Mouse (Mus musculus): ENCODE results near the gene Tmeff1.
A peak's percentile ranks its signal among the peaks of the same experiment; 100 is the strongest.

The Tmeff1 gene

DNA sequence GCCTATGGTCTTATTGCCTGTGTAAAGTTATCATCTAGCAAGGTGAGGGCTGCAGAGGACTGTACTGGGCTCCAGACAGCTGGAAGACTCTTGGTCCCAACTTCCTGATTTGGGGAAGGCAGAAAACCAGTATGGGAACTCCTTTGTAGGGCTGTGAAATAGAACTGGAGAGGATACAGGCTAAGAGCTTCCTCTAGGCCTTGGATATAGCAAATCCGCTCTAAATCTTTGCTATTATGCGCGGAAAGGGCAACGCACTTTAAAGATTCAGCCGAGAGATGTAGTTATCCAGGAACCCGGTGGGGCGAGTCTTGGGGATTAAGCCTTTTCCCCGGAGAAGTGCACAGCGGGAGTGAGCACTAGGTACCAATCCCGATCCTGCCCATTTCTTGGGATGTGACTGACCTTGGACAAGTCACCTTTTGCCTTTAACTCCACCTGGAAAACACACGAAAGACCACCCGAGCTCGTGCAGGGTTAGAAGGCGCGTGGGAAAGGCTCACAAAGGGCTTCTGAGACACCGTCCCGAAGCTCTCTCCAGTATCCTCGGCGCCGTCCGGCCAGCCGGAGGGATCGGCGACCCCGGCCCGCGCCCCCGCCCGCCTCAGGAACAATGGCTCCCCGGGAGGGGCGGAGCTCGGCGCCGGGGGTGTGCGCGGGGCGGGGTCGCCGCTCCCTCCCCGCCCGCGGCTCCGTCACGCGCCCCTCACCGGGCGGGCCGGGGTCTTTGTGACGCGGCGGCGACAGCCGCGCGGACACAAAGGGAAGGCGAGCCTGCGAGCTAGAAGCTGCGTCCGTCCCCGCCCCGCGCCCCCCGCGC, at the start of gene Tmeff1:
Gene Tmeff1 (plus strand): TSS at position 754 of the 820 bp plus-strand sequence.
- DNase-seq (ENCODE audit: low spot score in 2 of 2): no peak

DNA sequence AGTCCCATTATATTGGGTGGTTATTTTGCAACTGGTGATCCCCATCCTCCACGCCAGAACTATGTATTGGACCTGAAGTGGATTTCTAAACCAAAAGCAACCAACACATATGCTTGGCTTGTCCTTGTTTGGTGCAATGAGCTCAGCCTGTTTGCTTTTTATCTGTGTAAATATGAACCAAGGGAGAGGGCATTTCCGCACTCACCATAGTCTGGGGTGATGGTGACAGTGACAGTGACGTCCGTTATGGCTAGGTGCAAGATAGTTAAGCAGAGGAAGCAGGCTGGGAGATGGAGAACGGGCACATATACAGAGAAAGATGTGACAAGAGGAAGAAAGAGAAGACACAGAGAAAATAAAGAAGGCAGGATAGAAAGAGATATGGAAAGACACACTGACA, 48.7 kb upstream of the Tmeff1 start:
- DNase-seq (ENCODE audit: low spot score in 2 of 2): no peak

DNA sequence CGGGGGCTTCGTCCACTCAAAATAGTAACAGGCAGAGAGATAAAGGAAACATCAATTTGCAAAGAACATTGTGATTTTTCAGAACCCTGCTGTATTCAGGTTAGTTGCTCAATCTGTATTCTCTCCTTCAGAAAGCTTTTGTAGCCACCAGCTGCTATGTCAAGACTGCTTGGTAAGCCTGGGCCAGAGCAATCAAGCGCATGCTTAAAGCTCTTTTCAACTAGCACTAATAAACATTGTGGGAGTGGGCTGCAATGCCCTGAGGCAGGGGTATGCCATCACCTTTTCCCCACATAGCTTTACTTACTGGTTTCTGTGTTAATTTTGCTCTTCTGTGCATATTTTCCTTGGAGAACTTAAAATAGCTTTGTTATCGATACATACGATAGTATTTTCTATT, 48.0 kb upstream of the Tmeff1 start:
- no peak for DNase-seq (ENCODE audit: low spot score in 2 of 2)

DNA sequence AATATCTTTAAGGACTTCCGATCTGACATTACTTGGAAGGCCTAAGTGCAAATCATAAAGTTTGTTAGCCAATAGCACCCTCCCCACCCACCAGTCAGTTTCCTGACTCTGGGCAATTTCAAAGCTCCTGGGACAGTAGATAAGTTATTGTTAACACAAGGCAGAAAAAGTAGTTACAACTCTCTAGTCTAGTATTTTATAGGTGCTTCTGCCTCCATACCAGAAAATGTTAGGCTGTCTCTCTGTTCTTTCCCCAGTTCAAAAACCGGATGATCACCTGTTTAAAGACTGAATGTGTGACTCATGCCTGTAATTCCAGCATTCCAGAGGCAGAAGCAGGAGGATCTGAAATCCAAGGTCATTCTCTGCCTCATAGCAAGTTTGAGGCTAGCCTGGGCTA, 46.4 kb upstream of the Tmeff1 start:
- DNase-seq (ENCODE audit: low spot score in 2 of 2): no peak

DNA sequence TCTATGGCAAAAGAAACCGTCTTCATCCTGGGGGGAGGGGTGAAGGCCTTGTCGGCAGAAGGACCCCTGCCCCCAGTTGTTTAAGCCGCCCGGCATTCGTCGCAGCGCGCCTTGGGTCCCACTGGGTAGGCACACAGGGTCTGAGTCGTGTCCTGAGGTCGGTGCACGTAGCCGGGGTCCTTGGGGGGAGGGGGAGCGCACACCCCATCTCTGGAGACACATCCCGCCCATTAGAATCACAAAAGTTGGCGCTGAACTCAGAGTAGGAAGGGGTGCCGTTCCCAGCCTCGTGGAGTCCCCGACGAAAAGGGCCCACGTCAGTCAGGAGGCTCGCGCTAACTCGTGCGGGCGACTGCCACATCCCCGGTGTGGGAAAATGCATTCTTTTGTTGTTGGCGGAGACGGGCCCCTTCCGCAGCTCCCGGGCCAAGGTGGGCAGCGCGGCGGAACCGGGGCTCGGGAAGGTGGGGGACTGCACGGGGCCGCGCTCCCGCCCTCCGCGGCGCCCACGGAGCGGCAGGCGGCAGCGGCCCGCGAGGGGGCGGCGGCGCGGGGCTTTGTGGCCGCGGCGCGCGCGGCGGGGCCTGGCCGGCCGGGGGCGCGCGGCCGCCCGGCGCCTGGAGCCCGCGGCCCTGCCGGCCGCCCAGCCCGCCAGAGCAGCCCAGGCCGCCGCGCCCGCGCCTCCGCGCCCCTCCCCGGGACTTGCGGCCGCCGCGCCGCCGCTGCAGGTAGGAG, 45.0 kb upstream of the Tmeff1 start, which contains the start of gene Msantd3:
Gene Msantd3 (plus strand): TSS at position 95 of the 735 bp plus-strand sequence.
- DNase-seq (ENCODE audit: low spot score in 2 of 2): peak in 1 of 2 experiments; percentile 63

DNA sequence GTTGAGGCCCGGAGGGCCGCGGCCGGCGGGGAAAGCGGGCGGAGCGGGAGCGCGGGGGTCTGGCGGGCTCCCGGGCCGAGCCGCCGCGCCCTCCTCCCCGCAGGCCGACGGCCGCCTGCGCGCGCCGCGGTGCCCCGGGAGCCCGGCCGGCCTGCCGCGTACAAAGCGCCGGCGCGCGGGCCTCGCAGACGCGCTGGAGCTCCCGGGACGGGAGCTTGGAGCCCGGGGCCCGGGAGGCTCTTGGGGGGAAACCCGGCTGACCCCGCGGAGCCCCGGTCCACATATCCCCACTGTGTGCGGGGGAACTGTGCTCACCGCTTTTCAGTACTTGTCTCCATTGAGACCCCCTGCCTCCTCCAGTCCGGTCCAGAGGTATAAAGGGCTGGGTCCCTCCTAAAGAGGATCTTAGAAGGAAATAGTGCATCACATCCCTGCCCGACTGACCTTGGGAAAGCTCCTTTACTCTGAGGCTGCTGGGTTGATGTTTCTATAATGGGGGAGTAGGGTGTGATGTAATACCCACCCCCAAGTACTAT, 44.3 kb upstream of the Tmeff1 start:
- DNase-seq (ENCODE audit: low spot score in 2 of 2): peak in 1 of 2 experiments; percentile 60

DNA sequence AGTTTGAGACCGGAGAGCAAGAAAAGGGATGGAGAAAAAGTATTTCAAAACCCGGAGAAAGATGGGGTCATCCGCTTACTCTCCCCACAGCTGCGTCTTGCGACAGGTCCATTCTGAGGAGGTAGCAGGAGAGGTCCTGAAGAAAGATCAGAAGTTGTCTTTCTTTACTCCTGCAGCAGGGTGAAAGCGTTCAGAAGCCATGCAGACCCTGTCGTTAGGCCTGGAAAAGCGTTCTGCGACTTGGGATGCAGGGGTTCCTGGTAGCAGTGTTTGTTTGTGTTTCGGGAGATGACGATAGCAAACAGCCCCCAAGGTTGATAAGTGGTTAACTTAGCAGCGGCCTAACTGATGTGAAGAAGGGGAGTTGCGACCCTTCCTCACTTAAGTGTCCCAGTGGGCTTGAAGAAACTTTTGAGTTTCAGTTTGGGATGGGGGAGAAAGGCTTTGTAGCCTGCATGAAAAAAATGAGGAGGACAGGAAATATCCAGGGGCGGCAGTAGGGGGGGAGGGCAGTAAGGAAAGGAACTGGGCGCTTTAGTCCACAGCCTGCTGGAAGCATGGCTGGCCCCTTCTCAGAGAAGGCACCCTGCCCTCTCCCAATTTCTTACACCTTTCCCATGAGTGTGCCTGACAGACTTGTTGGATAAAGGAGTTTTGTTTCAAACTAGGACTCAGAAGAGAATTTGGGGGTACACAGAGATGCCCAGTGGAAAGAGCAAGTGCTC, 43.3 kb upstream of the Tmeff1 start:
- DNase-seq (ENCODE audit: low spot score in 2 of 2): no peak

DNA sequence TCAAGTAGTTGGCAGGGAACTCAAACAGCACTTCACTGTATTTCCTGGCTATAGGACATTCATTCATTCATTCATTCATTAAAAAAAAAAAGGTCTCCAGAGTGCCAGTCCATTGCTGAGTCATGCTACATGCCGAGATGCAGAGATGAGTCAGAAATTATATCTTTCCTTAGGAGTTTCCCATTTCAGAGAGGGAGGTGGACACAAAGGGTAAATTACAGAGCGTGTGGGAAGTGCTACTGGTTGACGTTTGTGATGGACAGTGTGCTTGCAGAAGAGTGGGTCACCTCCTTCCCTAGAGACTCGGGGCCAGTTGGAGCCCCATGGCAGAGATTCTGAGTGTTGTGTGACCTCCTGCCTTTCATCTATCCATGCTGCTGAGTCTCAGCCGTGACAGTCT, 42.6 kb upstream of the Tmeff1 start:
- no peak for DNase-seq (ENCODE audit: low spot score in 2 of 2)

DNA sequence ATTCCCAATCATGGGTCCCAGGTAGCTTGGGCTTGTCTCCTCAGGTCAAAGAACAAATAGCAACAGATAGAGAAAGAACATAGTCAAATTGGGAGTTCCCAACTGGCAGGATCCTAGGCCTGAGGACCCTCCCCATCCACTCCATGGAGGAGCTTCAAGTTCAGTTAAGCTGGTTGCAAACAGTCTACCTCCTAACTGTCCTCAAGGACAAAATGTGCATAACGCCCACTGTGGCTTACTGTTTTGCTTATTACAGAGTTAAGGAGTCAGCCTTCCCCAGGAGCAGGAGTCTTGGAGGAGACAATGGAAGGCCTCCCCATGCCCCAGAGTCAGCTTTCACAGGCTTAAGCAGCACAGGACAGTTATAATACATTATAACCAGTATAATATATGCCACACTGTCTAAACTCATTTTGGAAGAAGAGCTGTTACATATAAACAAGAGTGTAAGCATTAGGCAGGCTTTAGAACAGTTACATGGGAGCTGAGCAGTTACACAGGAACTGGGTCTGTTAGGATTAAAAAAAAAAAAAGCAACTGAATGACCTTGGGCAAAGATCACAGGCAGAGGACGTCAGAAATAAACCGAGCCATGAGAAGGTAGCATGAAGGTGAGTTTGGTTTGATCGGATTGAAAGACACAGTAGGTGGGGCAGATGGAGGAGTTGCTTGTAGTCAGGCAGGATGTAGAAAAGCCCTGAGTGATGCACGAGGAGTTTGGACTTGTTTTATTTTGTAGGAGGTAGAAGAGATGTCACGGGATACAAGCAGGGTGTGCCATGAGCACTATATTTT, 41.7 kb upstream of the Tmeff1 start:
- no peak for DNase-seq (ENCODE audit: low spot score in 2 of 2)

DNA sequence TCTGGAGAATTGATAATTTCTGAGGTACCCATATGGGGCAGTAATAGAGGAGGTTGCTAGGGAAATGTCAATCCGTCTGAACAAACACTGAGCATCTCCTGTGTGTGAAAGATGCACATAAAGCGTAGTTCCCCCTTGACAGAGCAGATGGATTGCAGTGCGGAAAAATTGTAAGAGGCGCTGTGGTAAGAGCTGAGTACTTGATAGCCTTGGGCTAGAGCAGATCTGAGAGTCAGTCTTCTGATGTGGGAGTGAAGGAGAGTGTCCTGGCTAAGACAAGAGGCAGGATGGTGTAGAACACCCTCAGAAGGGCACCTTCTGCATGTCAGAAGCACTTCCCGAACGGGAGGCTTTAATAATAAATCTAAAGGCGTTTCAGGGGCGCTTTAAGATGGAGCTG, 40.8 kb upstream of the Tmeff1 start:
- no peak for DNase-seq (ENCODE audit: low spot score in 2 of 2)

DNA sequence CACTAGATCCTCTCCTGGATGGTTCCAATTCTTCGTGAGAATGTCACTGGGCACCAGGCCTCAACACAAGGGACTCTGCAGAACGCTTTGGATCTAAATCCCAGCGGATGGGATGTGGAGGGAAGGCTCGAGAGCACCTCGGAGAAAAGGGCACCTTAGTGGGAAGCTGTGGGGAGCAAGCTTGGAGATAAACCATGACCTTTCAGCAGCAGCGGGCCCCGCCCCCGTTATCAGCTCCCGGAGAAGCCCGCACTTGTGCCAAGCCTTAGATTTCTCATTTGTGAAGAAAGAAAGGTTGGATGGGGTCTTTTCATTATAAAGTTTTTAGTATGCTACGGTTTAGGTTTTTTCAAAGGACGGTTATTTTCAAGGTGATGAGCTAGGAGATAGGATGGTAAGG, 39.0 kb upstream of the Tmeff1 start:
- DNase-seq (ENCODE audit: low spot score in 2 of 2): no peak

DNA sequence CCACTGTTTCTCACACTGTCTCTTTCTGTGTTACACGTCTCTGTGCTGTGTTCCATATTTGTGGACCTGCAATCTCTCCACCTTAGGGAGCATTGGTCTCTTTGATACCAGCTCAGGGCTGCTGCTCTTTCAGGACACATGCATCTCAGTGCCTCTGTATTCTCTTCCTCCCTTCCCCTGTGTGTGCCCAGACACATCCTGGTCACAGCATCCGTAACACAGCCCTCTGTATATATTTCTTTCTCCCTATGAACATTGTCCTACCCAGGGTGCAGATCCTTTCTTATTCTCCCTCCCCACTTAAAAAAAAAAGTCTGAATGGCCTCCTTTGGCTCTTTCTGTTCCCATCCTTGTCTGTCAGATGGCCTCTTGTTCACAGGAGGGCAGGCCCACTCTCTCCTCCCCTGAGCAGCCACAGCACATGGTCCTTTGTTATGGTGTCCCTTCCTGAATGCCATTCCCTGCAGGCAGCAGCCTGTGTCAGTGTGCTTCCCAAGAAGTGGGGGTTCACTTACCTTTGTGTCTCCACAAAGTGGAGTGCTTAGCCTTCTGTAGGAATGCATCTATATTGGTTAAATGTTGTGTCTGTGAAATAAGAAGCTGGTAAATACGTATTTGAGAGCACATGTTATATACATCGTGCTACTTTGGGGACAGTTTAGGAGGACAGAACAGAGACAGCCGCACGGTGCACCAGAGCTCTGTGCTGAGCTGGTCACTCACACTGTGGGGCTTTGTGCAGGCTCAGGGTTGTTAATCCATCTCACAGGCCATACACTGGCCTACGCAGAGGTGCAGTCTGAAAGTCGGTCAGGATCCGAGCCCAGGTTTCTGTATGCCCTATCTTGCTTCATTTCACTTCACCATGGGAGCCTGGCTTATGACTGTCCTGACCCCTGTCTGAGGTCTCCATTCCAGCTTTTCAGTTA, 38.1 kb upstream of the Tmeff1 start:
- no peak for DNase-seq (ENCODE audit: low spot score in 2 of 2)

DNA sequence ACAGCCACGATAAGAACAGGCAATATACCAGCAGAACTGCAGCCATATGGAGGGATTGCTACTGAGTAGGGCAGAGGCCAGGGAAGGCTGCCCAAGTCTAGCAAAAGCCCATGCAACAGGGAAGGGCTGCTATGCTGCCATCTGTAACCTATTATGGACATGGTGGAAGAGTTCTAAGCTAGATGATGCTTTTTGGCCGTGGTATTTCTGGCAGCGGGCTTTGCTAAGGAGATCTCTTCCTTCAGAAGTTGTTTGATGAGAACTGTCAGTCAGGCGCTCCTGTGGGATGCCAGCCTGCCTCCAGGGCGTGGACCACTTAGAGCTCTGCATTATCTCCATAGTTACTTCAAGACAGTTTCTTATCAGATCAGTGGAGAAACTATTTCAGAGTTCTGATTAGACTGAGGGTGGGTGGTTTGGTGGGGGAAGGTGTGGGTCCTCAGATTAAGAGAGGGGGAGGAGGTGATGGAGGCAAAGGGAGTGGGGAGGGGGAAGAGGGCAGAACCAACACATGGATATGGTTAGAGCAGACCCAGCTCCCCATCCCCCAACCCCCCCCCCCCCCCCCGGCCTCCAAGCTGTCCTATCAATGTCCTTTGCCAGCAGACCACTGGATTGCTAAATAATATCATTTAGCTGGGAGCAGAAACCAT, 36.5 kb upstream of the Tmeff1 start:
- no peak for DNase-seq (ENCODE audit: low spot score in 2 of 2)

DNA sequence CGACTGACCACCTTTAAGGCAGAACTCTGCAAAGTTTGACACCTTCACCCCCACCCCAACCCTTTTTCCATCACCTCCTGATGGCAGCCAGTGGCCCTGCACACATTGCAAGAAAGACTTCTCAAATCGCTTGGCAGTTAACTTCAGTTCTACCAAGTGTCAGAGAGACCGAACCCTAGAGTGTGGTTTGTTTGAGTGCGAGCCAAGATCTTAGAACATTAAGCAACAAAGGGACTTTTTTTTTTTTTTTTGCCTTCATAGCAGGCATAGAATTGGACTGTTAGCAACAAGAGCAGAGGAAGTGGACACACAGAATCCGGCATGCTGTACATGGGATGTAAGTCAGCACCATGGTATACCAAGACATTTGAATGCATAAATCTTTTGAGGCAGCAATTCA, 35.3 kb upstream of the Tmeff1 start:
- no peak for DNase-seq (ENCODE audit: low spot score in 2 of 2)

DNA sequence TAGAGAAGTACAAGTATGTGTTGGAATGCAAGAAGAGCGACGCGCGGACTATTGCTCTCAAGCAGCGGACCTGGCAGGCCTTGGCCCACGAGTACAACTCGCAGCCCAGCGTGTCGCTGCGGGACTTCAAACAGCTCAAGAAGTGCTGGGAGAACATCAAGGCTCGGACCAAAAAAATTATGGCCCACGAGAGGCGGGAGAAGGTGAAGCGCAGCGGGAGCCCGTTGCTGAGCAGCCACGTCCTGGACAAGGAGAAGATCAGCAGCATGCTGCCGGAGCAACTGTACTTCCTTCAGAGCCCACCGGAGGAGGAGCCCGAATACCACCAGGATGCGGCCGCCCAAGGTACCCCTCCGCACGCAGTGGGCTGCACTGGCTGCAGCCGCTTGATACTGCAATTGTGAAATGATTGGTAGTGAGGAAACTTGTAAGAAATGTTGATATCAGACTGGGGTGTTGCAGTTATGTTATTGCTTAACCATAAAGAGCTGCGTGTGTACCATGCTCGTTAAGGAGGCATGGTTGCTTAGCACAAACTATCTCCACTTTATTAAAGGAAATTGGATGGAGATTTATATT, 32.4 kb upstream of the Tmeff1 start:
- DNase-seq (ENCODE audit: low spot score in 2 of 2): no peak

DNA sequence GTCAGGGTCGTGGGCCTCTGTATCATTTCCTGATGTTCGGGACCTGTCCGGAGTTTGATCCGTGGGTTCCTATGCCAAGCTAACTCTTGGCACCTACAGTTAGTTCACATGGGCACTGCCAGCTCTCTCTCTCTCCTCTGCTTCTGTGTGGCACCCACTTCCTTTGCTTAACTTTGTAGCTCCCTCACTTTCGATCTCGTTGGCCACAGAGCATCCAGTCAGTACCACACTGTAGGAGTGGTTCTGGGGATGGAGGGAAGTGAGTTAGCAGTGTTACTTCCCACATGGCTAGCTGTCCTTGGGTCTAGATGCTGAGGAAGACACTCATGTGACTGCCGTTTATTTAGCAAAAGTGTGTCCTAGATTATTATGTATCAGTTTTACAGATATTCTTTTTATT, 30.8 kb upstream of the Tmeff1 start:
- DNase-seq (ENCODE audit: low spot score in 2 of 2): no peak

DNA sequence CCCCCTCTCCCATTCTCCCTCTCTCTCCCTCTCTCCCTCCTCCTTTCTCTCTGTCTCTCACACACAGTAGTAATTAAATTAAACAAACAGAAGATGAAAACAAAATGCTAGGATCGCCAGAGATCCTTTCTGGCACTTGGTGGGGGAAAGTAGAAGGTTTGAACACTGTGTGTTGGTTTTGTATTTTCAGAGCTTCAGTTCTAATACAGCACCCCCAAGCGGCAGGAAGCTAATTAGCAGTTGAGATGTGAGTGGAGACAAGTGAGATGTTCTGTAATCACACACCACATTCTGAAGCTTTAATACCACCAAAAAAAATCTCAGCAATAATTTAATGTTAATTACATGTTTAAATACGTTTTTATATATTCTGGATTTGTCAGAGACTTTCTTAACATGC, 29.2 kb upstream of the Tmeff1 start:
- DNase-seq (ENCODE audit: low spot score in 2 of 2): no peak

DNA sequence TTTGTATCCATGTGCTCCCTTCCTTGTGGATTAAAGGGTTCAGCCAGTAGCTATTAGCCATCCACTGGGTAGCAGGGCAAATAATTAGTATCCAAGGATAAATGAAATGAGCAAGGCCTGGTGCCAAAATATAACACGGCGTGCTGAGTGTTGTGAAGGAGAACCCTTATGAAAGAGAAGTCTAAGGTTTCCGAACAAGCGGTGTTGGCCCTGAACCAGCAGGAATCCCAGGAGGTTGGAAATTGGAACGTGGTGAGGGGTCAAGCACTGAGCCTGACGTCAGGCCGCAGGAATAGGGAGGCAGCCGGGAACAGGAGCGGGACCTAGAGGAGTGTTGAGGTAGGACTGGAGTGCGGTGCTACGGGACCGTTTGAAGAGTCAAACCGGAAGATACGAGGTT, 25.3 kb upstream of the Tmeff1 start:
- no peak for DNase-seq (ENCODE audit: low spot score in 2 of 2)

DNA sequence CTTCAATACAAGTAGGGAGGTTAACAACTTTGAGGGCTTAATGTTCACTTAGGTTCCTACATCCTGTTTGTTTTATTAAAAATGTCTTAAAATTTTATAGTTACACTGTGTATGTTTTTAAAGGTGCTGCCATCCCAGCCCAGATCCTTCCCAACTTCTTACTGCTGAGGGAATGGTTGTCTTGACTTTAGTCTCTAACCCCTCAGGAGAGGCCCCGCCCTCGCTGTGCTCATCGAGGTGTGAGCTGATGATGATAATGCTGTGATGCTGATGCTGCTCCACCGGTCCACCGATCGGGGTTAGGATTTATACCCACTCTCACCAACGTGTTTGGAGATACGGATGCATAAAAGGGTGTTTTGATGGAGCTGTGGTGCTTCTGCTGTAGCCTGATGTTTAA, 23.1 kb upstream of the Tmeff1 start:
- DNase-seq (ENCODE audit: low spot score in 2 of 2): no peak

Measured in spleen, postnatal 4 days (tissue).